Mouse (Mus musculus) liver, adult 2 months (tissue): ENCODE data around the gene Pomt2. TPM values are rescaled to one million over a fixed set of nuclear protein-coding genes. Genes with fewer than 3 reads are reported as not detected.

Source experiments
- DNase-seq: peaks from one replicate; pipeline ENCODE4 v3.0.0-alpha.2; 2011; ENCODE audit warnings: low read depth, low spot score; ENCODE audit errors: extremely low read depth
- H3K27ac ChIP-seq: fragments of 200-500 bp; replicated peaks from 2 replicates; pipeline ENCODE4 v1.5.1; 2012; ENCODE audit warnings: low read depth, mild to moderate bottlenecking, control low read depth, inconsistent platforms, low read length; ENCODE audit not compliant: insufficient read depth
- H3K27me3 ChIP-seq: fragments of 200-500 bp; 2 replicates; pipeline ENCODE4 v1.6.1; 2012; ENCODE audit warnings: mild to moderate bottlenecking, moderate library complexity, low read length, inconsistent platforms; ENCODE audit not compliant: control insufficient read depth, insufficient read depth
- H3K36me3 ChIP-seq: fragments of 200-500 bp; 2 replicates; pipeline ENCODE4 v1.6.1; 2012; ENCODE audit warnings: low read length, inconsistent platforms; ENCODE audit not compliant: control insufficient read depth, insufficient read depth
- H3K4me1 ChIP-seq: fragments of 200-500 bp; 2 replicates; pipeline ENCODE4 v1.6.1; 2011; ENCODE audit warnings: low read length; ENCODE audit not compliant: control insufficient read depth, insufficient read depth
- H3K4me3 ChIP-seq: fragments of 200-500 bp; 2 replicates; pipeline ENCODE4 v1.5.1; 2011; ENCODE audit warnings: low read depth, mild to moderate bottlenecking, control low read depth, low read length, moderate library complexity; ENCODE audit not compliant: insufficient read depth
- H3K79me2 ChIP-seq: fragments of 200-500 bp; 2 replicates; pipeline ENCODE4 v1.6.1; 2012; ENCODE audit warnings: inconsistent platforms, mild to moderate bottlenecking, low read length, moderate library complexity; ENCODE audit not compliant: control insufficient read depth, insufficient read depth
- H3K9ac ChIP-seq: fragments of 200-500 bp; 2 replicates; pipeline ENCODE4 v1.6.1; 2012; ENCODE audit warnings: low read depth, mild to moderate bottlenecking, control low read depth, inconsistent platforms, low read length
- CTCF ChIP-seq: fragments of 200-500 bp; IDR thresholded peaks from 2 replicates; pipeline ENCODE4 v1.5.1; 2011; ENCODE audit warnings: low read depth, low read length, control low read depth
- POLR2A ChIP-seq: fragments of 200-500 bp; IDR thresholded peaks from 2 replicates; pipeline ENCODE4 v1.6.1; 2011; ENCODE audit warnings: low read length, control low read depth; ENCODE audit not compliant: insufficient read depth; ENCODE audit errors: extremely low read depth
- WGBS: fragments of 180-500 bp; shearing (Covaris S2); methylation state at CpG from one replicate; pipeline ENCODE4 v1.1.7; 2018; 5-methylcytosine and 5-hydroxymethylcytosine counted together
- polyA plus RNA-seq: library from polyadenylated mRNA; depleted of rRNA; stranded (reverse); fragments of >200 nt; gene quantifications from 2 replicates; pipeline ENCODE4 v1.2.3, GENCODE M21; 2012
- total RNA-seq: library from RNA; depleted of rRNA; stranded (reverse); fragments of >200 nt; gene quantifications from 2 replicates; pipeline ENCODE4 v1.2.3, GENCODE M21; 2014

Gene Pomt2
- total and polyA plus RNA-seq, 2 experiments: 11.6 to 14.7 TPM

DNA sequence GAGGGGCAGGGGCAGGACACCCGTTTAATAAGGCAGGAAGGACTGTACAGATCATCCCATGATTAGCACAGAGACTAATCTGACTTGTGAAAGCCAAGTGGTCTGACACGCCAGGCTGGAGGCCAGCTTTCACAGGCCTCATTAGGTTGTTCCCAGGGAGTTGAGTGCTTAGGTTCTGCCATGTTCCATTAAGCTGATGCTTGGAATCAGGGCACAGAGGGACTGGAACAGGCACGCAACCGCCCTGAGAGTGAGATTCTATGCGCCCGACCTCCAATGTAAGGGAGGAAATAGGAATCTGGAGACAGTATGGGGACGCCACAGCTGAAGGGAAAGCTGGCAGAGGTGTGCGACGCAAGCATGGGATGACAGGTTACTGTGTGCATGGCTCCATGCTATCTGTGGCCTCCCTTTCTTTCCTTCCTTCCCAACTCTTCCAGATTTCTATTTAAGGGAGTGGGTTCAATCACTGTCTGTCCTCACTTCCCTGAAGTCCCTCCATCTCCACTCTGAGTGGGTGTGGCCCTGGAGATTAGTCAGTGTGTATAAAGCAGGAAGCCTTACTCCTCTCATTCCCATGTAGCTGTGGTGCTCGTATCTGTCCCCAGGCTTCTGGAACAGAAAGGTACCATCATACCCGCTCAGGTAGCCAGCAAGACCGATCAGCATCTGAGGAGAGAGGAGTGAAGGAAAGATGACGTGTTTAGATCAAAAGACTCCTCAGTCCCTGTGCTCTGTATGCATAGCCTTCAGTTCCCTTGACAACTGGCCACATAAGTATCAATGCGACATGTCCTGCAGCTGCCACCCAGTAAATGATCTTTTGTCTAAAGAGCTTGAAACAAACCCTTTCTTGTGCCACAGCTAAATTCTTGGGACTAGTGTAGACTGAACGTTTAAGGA lies 10.1 kb downstream of the Pomt2 start:
- Histone ChIP-seq H3K9ac (no peak overlapping the region), H3K79me2 (peaks cover 3% of the 10 kb centered on the region; the same call in 1 of the 2 replicates), H3K27me3 (no peaks in the 10 kb centered on the region), H3K36me3 (peaks cover 12% of the 10 kb centered on the region; the same call in 1 of the 2 replicates), H3K27ac (no peak overlapping the region), H3K4me1 (peaks cover 2% of the 10 kb centered on the region; the same call in 1 of the 2 replicates), H3K4me3 (no peak overlapping the region)
- DNase-seq: no peak
- TF ChIP-seq POLR2A (no peak), CTCF (no peak)
- 94% methylated on average over 15 of the region's 15 CpGs for WGBS

GRCm38 (mm10) chr12:87132784-87133183 lies 15.0 kb downstream of the Pomt2 start:
- Histone ChIP-seq H3K9ac (no peak overlapping the region), H3K4me1 (no peaks in the 10 kb centered on the region), H3K79me2 (no peaks in the 10 kb centered on the region), H3K27me3 (no peaks in the 10 kb centered on the region), H3K4me3 (no peak overlapping the region), H3K27ac (no peak overlapping the region), H3K36me3 (peaks cover 10% of the 10 kb centered on the region; the same call in 1 of the 2 replicates)
- 86% methylated on average over 9 of the region's 9 CpGs for WGBS
- DNase-seq: no peak
- TF ChIP-seq POLR2A (no peak), CTCF (no peak)

- H3K9ac ChIP-seq: no peak overlapping the region
- TF ChIP-seq CTCF (no peak), POLR2A (no peak)
- no peaks in the 10 kb centered on the region for H3K4me1 ChIP-seq
- peaks cover 8% of the 10 kb centered on the region; the same call in 1 of the 2 replicates for H3K36me3 ChIP-seq
- H3K4me3 ChIP-seq: no peak overlapping the region
- DNase-seq: no peak
- H3K79me2 ChIP-seq: no peaks in the 10 kb centered on the region
- WGBS: 86% methylated on average over 6 of the region's 6 CpGs
- no peaks in the 10 kb centered on the region for H3K27me3 ChIP-seq
- H3K27ac ChIP-seq: no peak overlapping the region
Measured at GRCm38 (mm10) chr12:87132210-87132609, 15.6 kb downstream of the Pomt2 start.

DNA sequence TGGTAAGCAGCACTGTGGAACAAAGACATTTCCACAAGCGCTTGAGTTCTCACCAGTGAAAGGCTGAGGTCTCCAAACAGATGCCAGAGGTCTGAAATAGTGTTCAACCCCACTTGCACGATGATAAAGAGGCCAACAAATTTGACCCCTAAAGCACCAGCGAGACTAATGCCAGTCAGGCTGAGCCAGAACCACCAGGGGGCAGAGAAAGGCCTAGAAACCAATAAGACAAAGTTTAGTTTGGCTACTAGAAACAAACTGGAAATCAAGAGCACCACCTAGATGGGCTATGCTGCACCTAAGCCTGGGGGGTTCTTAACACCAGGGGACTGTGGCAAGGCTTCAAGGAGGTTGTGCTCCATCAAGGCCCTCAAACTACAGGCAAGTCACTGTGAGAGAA lies 16.1 kb downstream of the Pomt2 start:
- Histone ChIP-seq H3K4me1 (no peaks in the 10 kb centered on the region), H3K79me2 (no peaks in the 10 kb centered on the region), H3K36me3 (peaks cover 4% of the 10 kb centered on the region; the same call in 1 of the 2 replicates), H3K4me3 (no peak overlapping the region), H3K9ac (no peak overlapping the region), H3K27me3 (no peaks in the 10 kb centered on the region), H3K27ac (no peak overlapping the region)
- peak; percentile 38 for DNase-seq
- 39% methylated on average over 3 of the region's 3 CpGs for WGBS
- TF ChIP-seq CTCF: peak; percentile 62
- no peak for TF ChIP-seq POLR2A

DNA sequence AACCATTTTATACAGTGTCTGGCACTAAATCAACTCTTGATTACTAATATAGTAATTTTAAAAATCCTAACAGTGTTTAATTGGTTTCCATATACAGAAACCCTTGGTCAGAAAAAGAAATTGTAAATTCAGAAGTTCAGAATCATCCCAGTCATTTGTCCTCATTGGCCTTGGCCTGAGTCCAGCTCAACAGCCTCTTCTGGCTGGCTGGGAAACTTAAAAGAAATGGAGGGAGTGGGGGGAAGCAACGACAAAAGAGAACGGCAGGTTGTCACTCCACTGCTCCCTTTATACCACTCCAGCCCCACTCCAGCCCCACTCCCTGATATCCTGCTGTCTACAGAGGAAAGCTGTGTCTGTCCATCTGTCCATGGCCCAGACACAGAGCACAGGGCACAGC lies 16.6 kb downstream of the Pomt2 start:
- 0 out of 2 replicates have a peak, but pooled peaks cover 4% of the 10 kb centered on the region for H3K36me3 ChIP-seq
- H3K27me3 ChIP-seq: no peaks in the 10 kb centered on the region
- no peak overlapping the region for H3K4me3 ChIP-seq
- H3K9ac ChIP-seq: no peak overlapping the region
- no peak for DNase-seq
- WGBS: 88% methylated on average over 2 of the region's 2 CpGs
- H3K4me1 ChIP-seq: no peaks in the 10 kb centered on the region
- no peak for TF ChIP-seq POLR2A
- no peak for TF ChIP-seq CTCF
- H3K27ac ChIP-seq: no peak overlapping the region
- no peaks in the 10 kb centered on the region for H3K79me2 ChIP-seq

DNA sequence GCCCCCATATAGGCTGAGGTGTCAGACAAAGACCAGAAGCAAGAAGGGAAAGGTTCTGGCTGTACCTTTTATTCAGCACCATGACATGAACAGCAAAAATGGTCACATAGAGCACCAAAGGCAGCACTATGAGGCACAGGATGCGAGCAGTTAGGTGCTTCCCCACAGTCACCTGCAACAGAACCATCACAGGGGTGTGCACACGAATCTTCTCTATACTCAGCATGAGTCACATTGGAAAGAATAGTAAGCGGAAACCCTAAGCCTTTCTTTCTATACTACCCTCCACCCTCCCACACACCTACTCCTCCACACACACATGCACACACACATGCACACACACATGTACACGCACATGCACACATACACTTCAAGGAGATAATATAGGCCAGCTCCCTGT lies 17.5 kb downstream of the Pomt2 start:
- H3K36me3 ChIP-seq: peaks cover 3% of the 10 kb centered on the region; the same call in 1 of the 2 replicates
- H3K4me3 ChIP-seq: no peak overlapping the region
- no peaks in the 10 kb centered on the region for H3K27me3 ChIP-seq
- H3K27ac ChIP-seq: no peak overlapping the region
- no peak for DNase-seq
- H3K4me1 ChIP-seq: no peaks in the 10 kb centered on the region
- WGBS: 96% methylated on average over 4 of the region's 4 CpGs
- no peak for TF ChIP-seq POLR2A
- no peak for TF ChIP-seq CTCF
- no peaks in the 10 kb centered on the region for H3K79me2 ChIP-seq
- H3K9ac ChIP-seq: no peak overlapping the region
